Mouse (Mus musculus) spleen, adult 2 months (tissue): ENCODE results near the gene Eif2ak3.

Experiments
- CTCF ChIP-seq: fragments of 200-500 bp; IDR thresholded peaks from 2 replicates; pipeline ENCODE4 v1.5.1; 2011; ENCODE audit warnings: mild to moderate bottlenecking, inconsistent platforms; ENCODE audit not compliant: insufficient read depth, insufficient read length, insufficient replicate concordance; ENCODE audit errors: extremely low read depth
- POLR2A ChIP-seq: fragments of 200-500 bp; IDR thresholded peaks from 2 replicates; pipeline ENCODE4 v1.6.1; 2011; ENCODE audit warnings: low read depth, low read length, inconsistent platforms

DNA sequence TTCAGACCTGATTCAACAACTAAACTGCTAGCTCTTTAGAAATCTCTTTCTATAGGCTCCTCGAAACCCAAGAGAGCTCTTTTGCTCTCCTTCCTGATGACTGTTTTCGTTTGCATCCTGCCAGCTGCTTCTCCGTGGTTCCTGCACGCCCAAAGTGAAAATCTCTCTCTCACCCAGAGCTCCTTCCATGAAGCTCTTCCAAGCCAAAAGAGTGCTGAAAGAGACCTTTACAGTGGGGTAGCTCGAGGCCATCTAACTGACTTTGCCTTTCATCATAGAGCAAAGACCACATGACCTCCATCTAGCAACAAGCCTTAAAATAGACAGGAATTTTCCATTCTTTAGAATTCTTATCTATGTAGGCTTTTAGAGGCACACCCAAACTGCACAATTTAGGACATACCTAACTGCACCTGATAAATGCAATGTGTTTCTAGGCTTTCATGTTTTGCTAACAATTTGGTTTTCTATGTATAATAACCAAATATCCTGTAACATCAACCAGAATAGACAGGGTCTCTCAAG, 21.9 kb upstream of the Eif2ak3 start:
- TF ChIP-seq CTCF = no peak
- no peak for TF ChIP-seq POLR2A
